Mouse (Mus musculus) erythroblast, embryonic 14.5 days (primary cell): ENCODE results near the gene Mbd3l1.

ENCODE experiments used
- GATA1 ChIP-seq: IDR thresholded peaks from 2 replicates; pipeline ENCODE4 v1.6.1; 2012; ENCODE audit warnings: low read length, inconsistent platforms, mixed read lengths
- TAL1 ChIP-seq: IDR thresholded peaks from 3 replicates; pipeline ENCODE4 v1.6.1; 2012; ENCODE audit warnings: low read length, inconsistent platforms, mixed read lengths

DNA sequence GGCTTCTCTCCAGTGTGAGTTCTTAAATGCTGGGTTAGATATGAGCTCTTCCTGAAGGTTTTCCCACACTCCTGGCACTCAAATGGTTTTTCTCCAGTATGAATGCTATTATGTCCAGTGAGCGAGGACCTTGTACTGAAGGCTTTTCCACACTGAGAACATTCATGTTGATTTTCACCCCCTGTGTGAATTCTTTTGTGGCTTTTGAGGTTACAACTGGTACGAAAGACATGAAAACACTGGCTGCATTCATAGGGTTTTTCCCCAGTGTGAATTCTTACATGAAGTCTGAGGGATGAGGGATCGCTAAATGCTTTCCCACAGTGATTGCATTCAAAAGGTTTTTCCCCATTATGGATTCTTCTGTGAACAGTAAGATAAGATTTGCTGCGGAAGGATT is 21.6 kb upstream of the Mbd3l1 start:
- no peak for TF ChIP-seq GATA1
- TF ChIP-seq TAL1, result no peak
